Mouse (Mus musculus) liver, adult 2 months (tissue): ENCODE measurements around the gene Thap2.

Experiments
- CTCF ChIP-seq: fragments of 200-500 bp; IDR thresholded peaks from 2 replicates; pipeline ENCODE4 v1.5.1; 2011; ENCODE audit warnings: low read depth, low read length, control low read depth
- POLR2A ChIP-seq: fragments of 200-500 bp; IDR thresholded peaks from 2 replicates; pipeline ENCODE4 v1.6.1; 2011; ENCODE audit warnings: low read length, control low read depth; ENCODE audit not compliant: insufficient read depth; ENCODE audit errors: extremely low read depth

DNA sequence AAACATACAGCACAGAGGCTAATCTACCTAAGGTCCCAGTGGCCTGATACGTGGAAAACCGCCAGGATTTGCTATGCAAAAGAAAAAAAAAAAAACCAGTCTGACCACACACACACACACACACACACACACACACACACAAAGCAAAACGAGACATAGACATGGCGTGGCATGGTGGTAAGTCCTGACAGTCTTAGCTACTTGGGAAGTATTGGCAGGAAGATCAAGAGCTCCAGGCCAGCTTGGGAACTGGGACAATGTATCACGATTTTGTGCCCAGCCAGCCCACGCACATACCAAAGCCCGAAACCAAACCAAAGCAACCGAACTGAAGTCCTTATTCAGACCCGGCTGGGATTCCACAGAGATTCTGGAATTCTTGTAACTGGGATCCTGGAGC lies 50.7 kb downstream of the Thap2 start:
- TF ChIP-seq POLR2A = no peak
- no peak for TF ChIP-seq CTCF
